Mouse (Mus musculus): ENCODE data around the gene Mpeg1. TPM values are rescaled to one million over a fixed set of nuclear protein-coding genes. Genes with fewer than 3 reads are reported as not detected.

Gene Mpeg1
- polyA plus RNA-seq, 1 experiment from 2014 or later, result 1.3 TPM

DNA sequence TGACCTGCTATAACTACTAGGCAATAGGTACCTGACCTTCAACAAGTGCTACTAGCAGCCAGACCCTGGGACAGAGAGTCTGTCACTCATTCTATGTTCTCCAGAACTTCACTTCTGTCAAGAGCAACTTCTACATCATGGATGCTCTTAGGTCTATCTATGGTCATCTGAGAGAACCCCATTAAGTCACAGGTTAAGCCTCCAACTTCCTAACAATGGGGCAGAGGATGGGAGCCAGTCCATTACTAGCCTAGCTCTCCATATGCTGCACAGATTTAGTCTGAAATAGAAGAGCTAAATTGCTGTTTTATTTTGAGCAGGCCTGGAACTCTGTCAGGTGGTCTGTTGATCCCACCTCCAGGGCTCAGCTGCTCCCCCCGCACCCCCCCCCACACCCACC, 38.4 kb downstream of the Mpeg1 start:
- Histone ChIP-seq H3K27ac (ENCODE audit: low read length) (no peak overlapping the region), H3K36me3 (ENCODE audit: control insufficient read depth, insufficient read depth, low read length) (no peaks in the 10 kb centered on the region), H3K27me3 (ENCODE audit: control insufficient read depth, insufficient read depth, low read length) (no peaks in the 10 kb centered on the region), H3K4me3 (ENCODE audit: low read depth, low read length) (peak overlapping the region; percentile 75; the same call in 1 of the 2 replicates), H3K9ac (replicated peaks; ENCODE audit: low read depth, low read length) (no peak overlapping the region), H3K9me3 (ENCODE audit: control insufficient read depth, low read depth, low read length) (no peaks in the 10 kb centered on the region), H3K4me2 (replicated peaks; ENCODE audit: low read depth, low read length) (peak overlapping the region; percentile 81), H3K4me1 (ENCODE audit: control insufficient read depth, insufficient read depth, low read length) (0 out of 2 replicates have a peak, but pooled peaks cover 4% of the 10 kb centered on the region)
- no peak for ATAC-seq (ENCODE audit: insufficient number of reproducible peaks, insufficient read depth, low FRiP score, low read depth)
- 100% methylated on average over 1 of the region's 1 CpGs for WGBS

DNA sequence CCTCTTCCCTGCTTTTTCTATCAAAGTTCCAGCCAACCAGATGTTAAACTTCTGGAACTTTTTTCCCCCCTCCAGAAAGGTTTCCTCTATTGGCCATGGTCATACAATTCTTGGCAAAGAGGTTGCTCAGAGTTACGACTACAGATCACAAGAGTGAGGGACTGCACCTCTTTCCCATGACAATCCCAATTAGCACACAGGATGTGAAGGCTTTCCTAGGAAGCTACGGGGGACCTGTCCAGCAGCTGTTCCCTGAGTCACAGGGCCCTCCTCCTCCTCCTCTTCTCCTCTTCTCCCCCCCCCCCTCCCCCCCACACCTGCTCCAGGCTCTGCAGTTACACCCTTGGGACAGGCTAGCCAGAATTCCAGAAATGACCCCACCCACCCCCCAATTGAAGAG, 38.9 kb downstream of the Mpeg1 start:
- no peaks in the 10 kb centered on the region for H3K9me3 ChIP-seq (ENCODE audit: control insufficient read depth, low read depth, low read length)
- peak overlapping the region; percentile 92; the same call in 1 of the 2 replicates for H3K27ac ChIP-seq (ENCODE audit: low read length)
- 0 out of 2 replicates have a peak, but pooled peaks cover 4% of the 10 kb centered on the region for H3K4me1 ChIP-seq (ENCODE audit: control insufficient read depth, insufficient read depth, low read length)
- no peaks in the 10 kb centered on the region for H3K27me3 ChIP-seq (ENCODE audit: control insufficient read depth, insufficient read depth, low read length)
- peak overlapping the region; percentile 81 for H3K4me2 ChIP-seq (replicated peaks; ENCODE audit: low read depth, low read length)
- H3K4me3 ChIP-seq (ENCODE audit: low read depth, low read length), result peak overlapping the region; percentile 75; the same call in 1 of the 2 replicates
- ATAC-seq (ENCODE audit: insufficient number of reproducible peaks, insufficient read depth, low FRiP score, low read depth), result no peak
- no peaks in the 10 kb centered on the region for H3K36me3 ChIP-seq (ENCODE audit: control insufficient read depth, insufficient read depth, low read length)
- H3K9ac ChIP-seq (replicated peaks; ENCODE audit: low read depth, low read length), result no peak overlapping the region; the same call in 1 of the 2 replicates
- 15% methylated on average over 2 of the region's 2 CpGs for WGBS

DNA sequence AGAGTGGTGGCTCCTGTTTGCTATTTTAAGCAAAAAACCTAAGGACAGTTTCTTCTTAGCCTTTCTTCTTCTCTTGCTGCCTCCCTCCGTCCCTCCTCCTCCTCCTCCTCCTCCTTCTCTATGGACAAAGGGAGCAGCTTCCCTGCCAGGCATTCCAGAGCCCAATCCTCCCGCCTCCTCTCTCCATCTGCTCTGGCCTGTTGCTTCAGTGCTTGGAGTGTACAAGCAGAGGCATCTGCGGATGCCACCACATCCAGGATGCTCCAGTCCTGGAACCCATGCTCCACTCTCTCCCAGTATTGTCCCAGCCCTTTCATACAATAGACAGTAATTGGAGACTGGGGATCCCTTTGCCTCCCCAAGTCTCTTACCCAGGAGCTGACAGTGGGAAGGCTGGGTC, 39.5 kb downstream of the Mpeg1 start:
- Histone ChIP-seq H3K27me3 (ENCODE audit: control insufficient read depth, insufficient read depth, low read length) (no peaks in the 10 kb centered on the region), H3K4me1 (ENCODE audit: control insufficient read depth, insufficient read depth, low read length) (0 out of 2 replicates have a peak, but pooled peaks cover 4% of the 10 kb centered on the region), H3K9ac (replicated peaks; ENCODE audit: low read depth, low read length) (peak overlapping the region; percentile 85), H3K27ac (ENCODE audit: low read length) (peak overlapping the region; percentile 92; the same call in 1 of the 2 replicates), H3K36me3 (ENCODE audit: control insufficient read depth, insufficient read depth, low read length) (no peaks in the 10 kb centered on the region), H3K9me3 (ENCODE audit: control insufficient read depth, low read depth, low read length) (no peaks in the 10 kb centered on the region), H3K4me3 (ENCODE audit: low read depth, low read length) (peak overlapping the region; percentile 75), H3K4me2 (replicated peaks; ENCODE audit: low read depth, low read length) (peak overlapping the region; percentile 81)
- 5% methylated on average over 3 of the region's 3 CpGs for WGBS
- ATAC-seq (ENCODE audit: insufficient number of reproducible peaks, insufficient read depth, low FRiP score, low read depth), result peak; percentile 25; the same call in 1 of the 2 replicates

DNA sequence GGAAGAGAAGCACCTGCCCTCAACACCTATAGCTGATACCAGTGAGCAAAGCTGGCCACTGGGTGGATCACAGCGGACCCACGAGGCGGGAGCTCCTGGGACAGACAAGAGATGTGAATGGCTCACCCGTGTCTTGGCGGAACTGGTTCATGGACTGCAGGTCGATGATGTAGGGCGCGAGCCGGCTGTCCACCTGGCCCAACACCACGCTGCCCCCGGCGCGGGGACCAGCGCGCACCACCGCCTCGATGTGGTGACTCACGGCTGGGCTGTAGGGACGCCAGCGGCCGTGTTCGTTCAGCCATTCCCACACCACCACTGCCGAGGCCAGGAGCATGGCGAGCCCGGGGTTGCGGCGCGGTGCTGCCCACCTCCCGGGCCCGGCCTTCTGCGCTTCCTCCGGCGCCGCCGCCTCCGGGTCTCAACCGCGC, 40.3 kb downstream of the Mpeg1 start:
- whole genome bisulfite sequencing, result under 1% methylated on average over 37 of the region's 38 CpGs
- no peaks in the 10 kb centered on the region for H3K27me3 ChIP-seq (ENCODE audit: control insufficient read depth, insufficient read depth, low read length)
- H3K9ac ChIP-seq (replicated peaks; ENCODE audit: low read depth, low read length), result peak overlapping the region; percentile 85
- peak; percentile 61 for ATAC-seq (ENCODE audit: insufficient number of reproducible peaks, insufficient read depth, low FRiP score, low read depth)
- H3K4me3 ChIP-seq (ENCODE audit: low read depth, low read length), result peak overlapping the region; percentile 75
- H3K27ac ChIP-seq (ENCODE audit: low read length), result peak overlapping the region; percentile 92
- no peaks in the 10 kb centered on the region for H3K9me3 ChIP-seq (ENCODE audit: control insufficient read depth, low read depth, low read length)
- H3K36me3 ChIP-seq (ENCODE audit: control insufficient read depth, insufficient read depth, low read length), result no peaks in the 10 kb centered on the region
- H3K4me1 ChIP-seq (ENCODE audit: control insufficient read depth, insufficient read depth, low read length), result 0 out of 2 replicates have a peak, but pooled peaks cover 4% of the 10 kb centered on the region
- H3K4me2 ChIP-seq (replicated peaks; ENCODE audit: low read depth, low read length), result peak overlapping the region; percentile 81

DNA sequence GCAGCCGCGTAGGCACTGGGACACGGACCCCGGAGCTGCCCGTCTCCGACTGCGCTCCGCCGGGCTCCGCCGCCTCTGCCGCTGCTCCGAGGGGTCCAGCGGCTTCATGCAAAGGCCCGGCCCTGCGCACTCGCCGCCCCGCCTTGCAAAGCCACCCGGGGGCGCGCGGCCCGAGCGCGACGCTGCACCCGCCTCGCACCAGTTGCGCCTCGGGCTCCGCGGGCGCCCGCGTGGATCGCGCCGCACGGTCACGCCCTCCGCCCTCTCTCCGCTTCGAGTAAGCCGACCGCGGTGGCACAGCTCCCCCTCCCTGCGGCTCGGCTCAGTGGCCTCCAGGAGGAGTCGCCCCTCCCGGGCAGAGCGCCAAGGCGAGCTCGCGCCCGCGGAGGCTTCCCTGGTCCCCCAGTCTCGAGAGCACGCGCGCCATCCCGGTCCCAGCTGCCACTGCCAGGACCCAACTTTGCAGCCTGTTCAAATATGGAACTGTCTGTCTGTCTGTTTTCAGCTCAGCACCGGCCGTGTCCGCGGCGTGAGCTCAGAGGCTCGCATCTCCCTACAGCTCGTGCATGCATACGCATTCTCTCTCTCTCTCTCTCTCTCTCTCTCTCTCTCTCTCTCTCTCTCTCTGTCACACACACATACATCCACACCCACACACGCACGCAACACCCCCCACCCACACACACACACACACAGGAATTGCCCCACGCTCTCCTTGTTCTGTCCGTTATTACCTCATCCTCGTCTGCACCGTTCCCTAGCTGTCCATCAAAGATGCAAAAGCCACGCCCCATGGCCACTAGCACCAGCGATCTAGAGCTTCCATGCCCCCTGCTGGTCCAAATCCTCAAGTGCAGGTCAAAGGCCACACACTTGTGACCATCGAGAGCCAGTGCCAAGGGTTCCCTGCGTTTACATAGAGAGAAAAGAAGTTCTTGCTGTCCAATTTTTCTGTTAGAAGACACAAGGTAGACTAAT, 41.1 kb downstream of the Mpeg1 start, which contains the start of gene Dtx4:
Dtx4 (minus strand) TSS at position 85 of the 978 bp plus-strand sequence.
- H3K4me1 ChIP-seq (ENCODE audit: control insufficient read depth, insufficient read depth, low read length), result 0 out of 2 replicates have a peak, but pooled peaks cover 4% of the 10 kb centered on the region
- WGBS, result 1% methylated on average over 71 of the region's 80 CpGs
- ATAC-seq (ENCODE audit: insufficient number of reproducible peaks, insufficient read depth, low FRiP score, low read depth), result peak; percentile 91
- H3K9ac ChIP-seq (replicated peaks; ENCODE audit: low read depth, low read length), result peak within 1 kb of the TSS; percentile 85
- H3K4me3 ChIP-seq (ENCODE audit: low read depth, low read length), result peak within 1 kb of the TSS; percentile 75
- peak within 1 kb of the TSS; percentile 92 for H3K27ac ChIP-seq (ENCODE audit: low read length)
- H3K4me2 ChIP-seq (replicated peaks; ENCODE audit: low read depth, low read length), result peak within 1 kb of the TSS; percentile 81
- no peaks in the 10 kb centered on the region for H3K27me3 ChIP-seq (ENCODE audit: control insufficient read depth, insufficient read depth, low read length)
- no peaks in the 10 kb centered on the region for H3K9me3 ChIP-seq (ENCODE audit: control insufficient read depth, low read depth, low read length)
- H3K36me3 ChIP-seq (ENCODE audit: control insufficient read depth, insufficient read depth, low read length), result no peaks in the 10 kb centered on the region

DNA sequence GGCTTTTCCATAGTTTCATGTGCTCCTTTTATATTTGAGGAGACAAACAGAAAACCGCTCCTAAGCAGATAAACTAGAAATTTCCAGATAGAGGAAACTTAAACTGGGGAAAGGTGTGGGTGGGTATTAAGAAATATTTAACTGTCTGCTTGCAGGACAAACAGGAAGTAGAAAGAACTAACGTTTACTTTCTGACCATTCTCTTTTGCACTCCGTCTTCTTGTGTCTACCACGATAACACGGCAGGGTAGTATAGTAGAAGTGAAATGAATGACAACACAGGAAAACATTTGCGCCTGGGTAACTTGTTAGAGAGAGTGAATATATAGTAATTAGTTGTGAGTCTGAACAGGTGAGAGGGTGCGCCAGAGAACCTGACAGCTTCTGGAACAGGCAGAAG, 42.2 kb downstream of the Mpeg1 start:
- Histone ChIP-seq H3K27ac (ENCODE audit: low read length) (no peak overlapping the region), H3K27me3 (ENCODE audit: control insufficient read depth, insufficient read depth, low read length) (no peaks in the 10 kb centered on the region), H3K9ac (replicated peaks; ENCODE audit: low read depth, low read length) (no peak overlapping the region), H3K9me3 (ENCODE audit: control insufficient read depth, low read depth, low read length) (no peaks in the 10 kb centered on the region), H3K4me1 (ENCODE audit: control insufficient read depth, insufficient read depth, low read length) (0 out of 2 replicates have a peak, but pooled peaks cover 4% of the 10 kb centered on the region), H3K4me2 (replicated peaks; ENCODE audit: low read depth, low read length) (no peak overlapping the region), H3K4me3 (ENCODE audit: low read depth, low read length) (no peak overlapping the region), H3K36me3 (ENCODE audit: control insufficient read depth, insufficient read depth, low read length) (no peaks in the 10 kb centered on the region)
- WGBS, result 66% methylated on average over 7 of the region's 7 CpGs
- ATAC-seq (ENCODE audit: insufficient number of reproducible peaks, insufficient read depth, low FRiP score, low read depth), result no peak

DNA sequence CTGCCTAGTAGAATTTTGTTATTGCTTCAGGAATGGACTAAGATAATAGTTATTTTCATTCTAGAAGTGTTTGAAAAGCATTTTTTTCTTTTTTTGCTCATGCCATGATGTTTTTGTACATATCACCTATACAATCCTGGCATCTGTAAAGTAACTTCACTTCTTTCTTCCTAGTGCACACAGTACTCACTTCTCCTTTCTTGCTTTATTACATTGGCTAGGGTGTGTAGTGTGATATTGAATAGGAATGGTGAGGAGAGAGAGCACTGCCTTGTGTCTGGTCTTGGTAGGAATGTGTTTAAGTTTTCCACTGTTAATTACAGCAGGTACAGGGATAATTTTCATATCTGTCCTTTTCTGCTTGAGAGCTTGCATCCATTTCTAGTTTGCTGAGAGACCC, 54.0 kb downstream of the Mpeg1 start:
- Histone ChIP-seq H3K4me3 (ENCODE audit: low read depth, low read length) (no peak overlapping the region), H3K36me3 (ENCODE audit: control insufficient read depth, insufficient read depth, low read length) (no peaks in the 10 kb centered on the region), H3K9ac (replicated peaks; ENCODE audit: low read depth, low read length) (no peak overlapping the region), H3K27ac (ENCODE audit: low read length) (no peak overlapping the region), H3K4me1 (ENCODE audit: control insufficient read depth, insufficient read depth, low read length) (no peaks in the 10 kb centered on the region), H3K9me3 (ENCODE audit: control insufficient read depth, low read depth, low read length) (no peaks in the 10 kb centered on the region), H3K27me3 (ENCODE audit: control insufficient read depth, insufficient read depth, low read length) (no peaks in the 10 kb centered on the region), H3K4me2 (replicated peaks; ENCODE audit: low read depth, low read length) (no peak overlapping the region)
- no peak for ATAC-seq (ENCODE audit: insufficient number of reproducible peaks, insufficient read depth, low FRiP score, low read depth)

Data from stomach, embryonic 14.5 days (tissue).